14 mouse cellular contexts compared by ENCODE assay signal in genomic region chr5:91103943-91104665, GRCm38 (mm10). TPM values are rescaled to one million over a fixed set of nuclear protein-coding genes. Genes with fewer than 3 reads are reported as not detected.
DNase-seq lines count a peak whose midpoint lies in the region; ATAC-seq lines count a peak whose summit lies in the region.
"Had no signal": no experiment of that assay in that cellular context is flagged by ENCODE, and none has a peak within 500 bp of the region (broad histone marks: within the 10 kb centered on the region; RNA-seq: fewer than 3 reads in every experiment).

No protein-coding gene starts in this region.

- no peaks in the 10 kb centered on the region for H3K4me1 ChIP-seq in hindbrain, embryonic 16.5 days (ENCODE audit: control insufficient read depth, insufficient read depth, low read depth, low read length)
- no peaks in the 10 kb centered on the region for H3K4me1 ChIP-seq in hindbrain, embryonic 10.5 days (replicated peaks)
- H3K4me1 ChIP-seq in midbrain, embryonic 16.5 days (ENCODE audit: control insufficient read depth, insufficient read depth, low read length) = no peaks in the 10 kb centered on the region
- H3K4me1 ChIP-seq: lung, embryonic 15.5 days had no signal

- H3K9me3 ChIP-seq in hindbrain, embryonic 16.5 days (ENCODE audit: control insufficient read depth, low read length) = no peaks in the 10 kb centered on the region
- no peaks in the 10 kb centered on the region for H3K9me3 ChIP-seq in hindbrain, embryonic 10.5 days
- H3K9me3 ChIP-seq in midbrain, embryonic 16.5 days (replicated peaks; ENCODE audit: control insufficient read depth, low read length, poor library complexity, severe bottlenecking) = no peaks in the 10 kb centered on the region
- H3K9me3 ChIP-seq: lung, embryonic 15.5 days had no signal

- no peak overlapping the region for H3K4me3 ChIP-seq in hindbrain, embryonic 16.5 days (ENCODE audit: low read length)
- H3K4me3 ChIP-seq in hindbrain, embryonic 10.5 days = no peak overlapping the region
- H3K4me3 ChIP-seq in midbrain, embryonic 16.5 days (ENCODE audit: low read depth, low read length) = no peak overlapping the region
- H3K4me3 ChIP-seq: lung, embryonic 15.5 days; myocyte had no signal

- no peaks in the 10 kb centered on the region for H3K36me3 ChIP-seq in hindbrain, embryonic 16.5 days (ENCODE audit: control insufficient read depth, insufficient read depth, low read length)
- no peaks in the 10 kb centered on the region for H3K36me3 ChIP-seq in hindbrain, embryonic 10.5 days
- no peaks in the 10 kb centered on the region for H3K36me3 ChIP-seq in midbrain, embryonic 16.5 days (ENCODE audit: control insufficient read depth, insufficient read depth, low read length)
- H3K36me3 ChIP-seq: lung, embryonic 15.5 days had no signal

- H3K4me2 ChIP-seq in hindbrain, embryonic 16.5 days (ENCODE audit: low read length) = no peak overlapping the region
- H3K4me2 ChIP-seq in midbrain, embryonic 16.5 days (ENCODE audit: low read length) = no peak overlapping the region
- H3K4me2 ChIP-seq: lung, embryonic 15.5 days had no signal

- peak; percentile 86 for ATAC-seq in hindbrain, embryonic 16.5 days
- ATAC-seq in monocyte, adult 5-6 weeks (replicated peaks; ENCODE audit: insufficient number of reproducible peaks, low FRiP score, low TSS enrichment, poor library complexity, severe bottlenecking) = no peak
- no peak for ATAC-seq in midbrain, embryonic 16.5 days
- ATAC-seq: inflammation-experienced regulatory T-cells, adult 6 months had no signal

- H3K9ac ChIP-seq in hindbrain, embryonic 16.5 days (ENCODE audit: low read depth, low read length) = no peak overlapping the region
- no peak overlapping the region for H3K9ac ChIP-seq in midbrain, embryonic 16.5 days (ENCODE audit: low read depth, low read length)
- H3K9ac ChIP-seq: lung, embryonic 15.5 days had no signal

- WGBS in hindbrain, embryonic 16.5 days = 65% methylated on average over 7 of the region's 7 CpGs
- 86% methylated on average over 7 of the region's 7 CpGs for WGBS in hindbrain, embryonic 10.5 days
- 78% methylated on average over 7 of the region's 7 CpGs for WGBS in midbrain, embryonic 16.5 days

- H3K27me3 ChIP-seq in hindbrain, embryonic 16.5 days (replicated peaks; ENCODE audit: control insufficient read depth, insufficient read depth, low read length) = no peaks in the 10 kb centered on the region
- H3K27me3 ChIP-seq in hindbrain, embryonic 10.5 days (ENCODE audit: insufficient read depth, poor library complexity, severe bottlenecking) = no peaks in the 10 kb centered on the region
- H3K27me3 ChIP-seq in midbrain, embryonic 16.5 days (ENCODE audit: control insufficient read depth, insufficient read depth, low read depth, low read length) = no peaks in the 10 kb centered on the region
- H3K27me3 ChIP-seq: lung, embryonic 15.5 days had no signal

- no peak for DNase-seq in hindbrain, embryonic 10.5 days (ENCODE audit: low spot score)
- DNase-seq in testis, postnatal 14 days (ENCODE audit: low spot score) = peak; percentile 5
- DNase-seq in testis, postnatal 10 days (ENCODE audit: low spot score) = no peak
- peak; percentile 96 to 97 for DNase-seq in cerebellum, postnatal 14 days
- no peak for DNase-seq in left cerebral cortex, adult 11 months (ENCODE audit: low spot score)
- DNase-seq: adrenal gland, postnatal 10 days; thymus, postnatal 14 days had no signal

- H3K27ac ChIP-seq in hindbrain, embryonic 16.5 days (ENCODE audit: low read depth, low read length) = no peak overlapping the region
- H3K27ac ChIP-seq in hindbrain, embryonic 10.5 days = no peak overlapping the region
- H3K27ac ChIP-seq in midbrain, embryonic 16.5 days (ENCODE audit: low read length) = no peak overlapping the region
- H3K27ac ChIP-seq: lung, embryonic 15.5 days had no signal

RNA-seq across cellular contexts. Expression of gene Ereg, which starts 29.7 kb away (rescaled TPM):
- not detected in 2 replicates for polyA plus RNA-seq in hindbrain, embryonic 16.5 days (2015; fragmentation: Nextera tagmentation; extraction: Ambion mirVana)
- not detected in 2 replicates for polyA plus RNA-seq in hindbrain, embryonic 10.5 days (2016; fragmentation: Nextera tagmentation; extraction: Ambion mirVana)
- not detected in 3 replicates for total RNA-seq in monocyte, adult 5-6 weeks (2017)
- not detected in 2 replicates for polyA plus RNA-seq in midbrain, embryonic 16.5 days (2015; fragmentation: Nextera tagmentation; extraction: Ambion mirVana)
- total RNA-seq: left cerebral cortex, postnatal 14 days had no signal
- polyA plus RNA-seq: inflammation-experienced regulatory T-cells, adult 6 months had no signal

RNA-seq across cellular contexts. Expression of gene Areg, which starts 35.3 kb away (rescaled TPM):
- 0.71 and 0.81 TPM in 2 replicates for polyA plus RNA-seq in hindbrain, embryonic 16.5 days (2015; fragmentation: Nextera tagmentation; extraction: Ambion mirVana)
- 0.13 TPM in 1 of 2 replicates, not detected in the other for polyA plus RNA-seq in hindbrain, embryonic 10.5 days (2016; fragmentation: Nextera tagmentation; extraction: Ambion mirVana)
- total RNA-seq in monocyte, adult 5-6 weeks (2017) = 0.39 to 2.0 TPM (median 1.4 TPM) in 3 replicates
- polyA plus RNA-seq in midbrain, embryonic 16.5 days (2015; fragmentation: Nextera tagmentation; extraction: Ambion mirVana) = 0.30 TPM in 1 of 2 replicates, not detected in the other
- total RNA-seq: left cerebral cortex, postnatal 14 days had no signal

Comparison
In these comparisons a context has a peak if more than half of its experiments do, and no peak if none do; other contexts are left out.
1. DNase-seq: peak in testis, postnatal 14 days (single experiment) and cerebellum, postnatal 14 days (2 of 2); none in hindbrain, embryonic 10.5 days (single experiment), testis, postnatal 10 days (single experiment) and left cerebral cortex, adult 11 months (single experiment).